ENCODE assay signal across 18 mouse cellular contexts in genomic region chr4:64048177-64048576, GRCm38 (mm10).
"Had no signal": no experiment of that assay in that cellular context is flagged by ENCODE, and none has a peak within 500 bp of the region (broad histone marks: within the 10 kb centered on the region; RNA-seq: fewer than 3 reads in every experiment).

No protein-coding gene starts in this region.

- H3K27me3 ChIP-seq: limb, embryonic 15.5 days had no signal

- H3K27ac ChIP-seq: limb, embryonic 15.5 days; liver, embryonic 14.5 days; lung, embryonic 15.5 days; midbrain, embryonic 10.5 days; midbrain, embryonic 13.5 days had no signal

- H3K4me2 ChIP-seq: liver, embryonic 11.5 days; lung, embryonic 15.5 days; midbrain, embryonic 13.5 days had no signal

- ATAC-seq: intestine, postnatal 0 days; midbrain, embryonic 16.5 days had no signal

- H3K9ac ChIP-seq: limb, embryonic 15.5 days; liver, embryonic 14.5 days; lung, embryonic 15.5 days; midbrain, embryonic 13.5 days had no signal

- H3K4me1 ChIP-seq: megakaryocyte, embryonic 14.5 days had no signal

- DNase-seq: kidney, adult 9 months; kidney, postnatal 10 days; kidney, postnatal 36 days; layer of hippocampus, adult 9-11 months; lung, adult 18-20 months; lung, postnatal 10 days; lung, postnatal 36 days; thymus, adult 18-20 months; thymus, postnatal 36 days had no signal

- H3K9me3 ChIP-seq: limb, embryonic 15.5 days; lung, embryonic 15.5 days; megakaryocyte, embryonic 14.5 days; midbrain, embryonic 10.5 days; midbrain, embryonic 13.5 days had no signal

- H3K4me3 ChIP-seq: lung, embryonic 15.5 days; megakaryocyte, embryonic 14.5 days; midbrain, embryonic 10.5 days; midbrain, embryonic 13.5 days had no signal

- H3K36me3 ChIP-seq: limb, embryonic 15.5 days; lung, embryonic 15.5 days; midbrain, embryonic 10.5 days; midbrain, embryonic 13.5 days had no signal
